Mouse (Mus musculus) MEL (cell line): ENCODE results near the gene Garem2. TPM values are rescaled to one million over a fixed set of nuclear protein-coding genes. Genes with fewer than 3 reads are reported as not detected.

Source experiments
- DNase-seq: peaks from one replicate; pipeline ENCODE4 v3.0.0; 2011; ENCODE audit warnings: low read depth, low spot score
- H3K27ac ChIP-seq: 2 replicates; pipeline ENCODE4 v1.5.1; 2012; ENCODE audit warnings: low read depth, mild to moderate bottlenecking, control low read depth, low read length, moderate library complexity; ENCODE audit not compliant: control insufficient read depth
- H3K27me3 ChIP-seq, 2 experiments: fragments of 150-350 bp in 1 of 2; sonication (generic) in 1 of 2; 2 replicates each; pipeline ENCODE4 v1.6.1; 2012; ENCODE audit warnings: low read length in 2 of 2, mild to moderate bottlenecking in 2 of 2, improper control_type of control experiment in 1 of 2, moderate library complexity in 1 of 2; ENCODE audit not compliant: insufficient read depth in 2 of 2, control insufficient read depth in 1 of 2
- H3K36me3 ChIP-seq, 2 experiments: 2 replicates each; pipeline ENCODE4 v1.6.1; 2012 to 2014; ENCODE audit warnings: low read length in 2 of 2, improper control_type of control experiment in 1 of 2, inconsistent platforms in 1 of 2, mild to moderate bottlenecking in 1 of 2; ENCODE audit not compliant: insufficient read depth in 2 of 2, control insufficient read depth in 1 of 2
- H3K4me1 ChIP-seq, 2 experiments: fragments of 150-350 bp in 1 of 2; sonication (generic) in 1 of 2; 2 replicates each; pipeline ENCODE4 v1.6.1; 2012; ENCODE audit warnings: low read length in 2 of 2, improper control_type of control experiment in 1 of 2, mild to moderate bottlenecking in 1 of 2; ENCODE audit not compliant: insufficient read depth in 2 of 2, control insufficient read depth in 1 of 2
- H3K4me3 ChIP-seq, 2 experiments: fragments of 150-350 bp in 1 of 2; sonication (generic) in 1 of 2; 2 replicates each; pipeline ENCODE4 v1.5.1; 2012; ENCODE audit warnings: low read depth in 2 of 2, low read length in 2 of 2, mild to moderate bottlenecking in 2 of 2, moderate library complexity in 2 of 2, control low read depth in 1 of 2, improper control_type of control experiment in 1 of 2; ENCODE audit not compliant: control insufficient read depth in 1 of 2, insufficient read depth in 1 of 2
- H3K79me2 ChIP-seq: 2 replicates; pipeline ENCODE4 v1.6.1; 2012; ENCODE audit warnings: mild to moderate bottlenecking, low read length, moderate library complexity; ENCODE audit not compliant: control insufficient read depth, poor library complexity, insufficient read depth
- H3K9ac ChIP-seq: 2 replicates; pipeline ENCODE4 v1.6.1; 2012; ENCODE audit warnings: low read depth, mild to moderate bottlenecking, control low read depth, low read length, moderate library complexity; ENCODE audit not compliant: control insufficient read depth, poor library complexity, severe bottlenecking
- H3K9me3 ChIP-seq: fragments of 150-350 bp; sonication (generic); replicated peaks from 2 replicates; pipeline ENCODE4 v1.6.1; 2012; ENCODE audit warnings: mild to moderate bottlenecking, low read length, improper control_type of control experiment, moderate library complexity; ENCODE audit not compliant: insufficient read depth
- CHD2 ChIP-seq: IDR thresholded peaks from 2 replicates; pipeline ENCODE4 v1.6.1; 2011; ENCODE audit warnings: low read length, improper control_type of control experiment
- GABPA ChIP-seq: IDR thresholded peaks from 2 replicates; pipeline ENCODE4 v1.6.1; 2012; ENCODE audit warnings: low read depth, mild to moderate bottlenecking, inconsistent platforms, low read length, improper control_type of control experiment, moderate library complexity
- JUND ChIP-seq: IDR thresholded peaks from 2 replicates; pipeline ENCODE4 v1.6.1; 2011; ENCODE audit warnings: low read depth, mild to moderate bottlenecking, improper control_type of control experiment, low read length
- MAX ChIP-seq: IDR thresholded peaks from 2 replicates; pipeline ENCODE4 v1.6.1; 2011; ENCODE audit warnings: low read length, improper control_type of control experiment
- MEF2A ChIP-seq: IDR thresholded peaks from 2 replicates; pipeline ENCODE4 v1.6.1; 2014; ENCODE audit warnings: low read depth, mild to moderate bottlenecking, inconsistent platforms, low read length, improper control_type of control experiment; ENCODE audit not compliant: poor library complexity, insufficient replicate concordance, severe bottlenecking; ENCODE audit errors: extremely low read depth
- MXI1 ChIP-seq: IDR thresholded peaks from 2 replicates; pipeline ENCODE4 v1.6.1; 2011; ENCODE audit warnings: mild to moderate bottlenecking, low read depth, low read length, improper control_type of control experiment
- MYB ChIP-seq: IDR thresholded peaks from 2 replicates; pipeline ENCODE4 v1.6.1; 2011; ENCODE audit warnings: mild to moderate bottlenecking, low read depth, low read length, improper control_type of control experiment
- MYC ChIP-seq: IDR thresholded peaks from 2 replicates; pipeline ENCODE4 v1.6.1; 2011; ENCODE audit warnings: low read depth, mild to moderate bottlenecking, low read length, improper control_type of control experiment, moderate library complexity
- POLR2AphosphoS2 ChIP-seq: IDR thresholded peaks from 2 replicates; pipeline ENCODE4 v1.6.1; 2011; ENCODE audit warnings: low read length, improper control_type of control experiment
- RCOR1 ChIP-seq: IDR thresholded peaks from 2 replicates; pipeline ENCODE4 v1.6.1; 2012; ENCODE audit warnings: low read depth, mild to moderate bottlenecking, inconsistent platforms, low read length, improper control_type of control experiment
- SIN3A ChIP-seq: IDR thresholded peaks from 2 replicates; pipeline ENCODE4 v1.6.1; 2012; ENCODE audit warnings: low read length, improper control_type of control experiment, inconsistent platforms
- UBTF ChIP-seq: IDR thresholded peaks from 2 replicates; pipeline ENCODE4 v1.6.1; 2012; ENCODE audit warnings: low read depth, mild to moderate bottlenecking, inconsistent platforms, low read length, improper control_type of control experiment, moderate library complexity, borderline replicate concordance; ENCODE audit not compliant: insufficient read depth
- USF1 ChIP-seq: IDR thresholded peaks from 2 replicates; pipeline ENCODE4 v1.6.1; 2014; ENCODE audit warnings: low read depth, mild to moderate bottlenecking, inconsistent platforms, low read length, improper control_type of control experiment, moderate library complexity
- USF2 ChIP-seq, 2 experiments: IDR thresholded peaks; 2 replicates each; pipeline ENCODE4 v1.6.1; 2011 to 2012; ENCODE audit warnings: improper control_type of control experiment in 2 of 2, low read length in 2 of 2, borderline replicate concordance in 1 of 2, inconsistent platforms in 1 of 2, low read depth in 1 of 2, mild to moderate bottlenecking in 1 of 2; ENCODE audit not compliant: insufficient read depth in 1 of 2
- ZNF384 ChIP-seq: IDR thresholded peaks from 2 replicates; pipeline ENCODE4 v1.6.1; 2012; ENCODE audit warnings: low read depth, mild to moderate bottlenecking, inconsistent platforms, low read length, improper control_type of control experiment
- polyA plus RNA-seq, 2 experiments: library from polyadenylated mRNA; stranded (reverse) in 1 of 2; unstranded in 1 of 2; fragments of >175 nt in 1 of 2; fragments of >200 nt in 1 of 2; gene quantifications; 2 replicates each; pipeline versions ENCODE4 v1.2.1 to v1.2.4; 2012; ENCODE audit warnings: low replicate concordance in 2 of 2, low read depth in 1 of 2; ENCODE audit not compliant: insufficient read length in 2 of 2, insufficient read depth in 1 of 2, missing spikeins in 1 of 2
- total RNA-seq: library from RNA; depleted of rRNA; stranded (reverse); fragments of 300-350 nt; gene quantifications from 2 replicates; pipeline ENCODE4 v1.2.3, GENCODE M21; 2012

The Garem2 gene
- total and polyA plus RNA-seq, 3 experiments = 0.04 TPM; not detected in 2

DNA sequence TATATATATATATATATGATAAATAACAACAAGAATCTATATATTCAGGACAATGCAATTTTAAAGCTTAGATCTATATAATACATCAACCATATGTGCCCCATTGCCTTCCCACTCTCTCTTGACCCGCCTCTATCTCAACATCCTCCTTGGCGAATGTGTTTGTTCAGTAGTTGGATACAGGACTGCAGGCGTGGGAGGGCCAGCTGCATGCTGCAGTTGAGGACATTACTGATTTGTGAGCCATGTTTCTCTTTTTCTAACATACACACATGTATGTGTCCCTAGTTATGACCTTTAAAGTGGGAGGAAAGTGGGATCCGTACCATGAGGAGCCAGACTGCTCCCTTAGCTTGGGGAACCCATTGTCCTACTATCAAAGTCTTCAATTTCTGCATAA, 26.3 kb downstream of the Garem2 start (continued):
- no peak for TF ChIP-seq MYC

DNA sequence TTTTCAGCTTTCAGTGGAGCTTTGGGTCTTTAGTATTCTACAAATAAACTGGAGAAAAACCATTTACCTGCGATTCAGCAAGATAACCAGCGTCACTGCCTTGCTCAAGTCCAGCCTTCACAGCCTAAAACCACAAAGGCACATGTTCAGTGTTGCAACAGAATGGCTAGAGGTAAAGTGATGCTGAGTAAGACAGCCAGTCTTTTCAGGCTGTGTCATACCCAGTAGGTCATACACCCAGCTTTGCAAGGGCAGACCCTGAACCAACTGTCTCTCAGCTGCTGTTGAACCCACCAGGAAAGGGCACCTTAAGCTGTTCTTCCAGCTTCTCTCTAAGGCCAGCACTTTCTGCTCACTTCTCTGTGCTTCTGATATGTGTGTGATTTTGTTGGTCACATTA, 27.2 kb downstream of the Garem2 start:
- Histone ChIP-seq H3K4me1 (no peaks in the 10 kb centered on the region), H3K36me3 (peaks cover 0 to 35% of the 10 kb centered on the region in 2 experiments; a peak in 2 of 4 replicates), H3K4me3 (no peak overlapping the region), H3K27me3 (no peaks in the 10 kb centered on the region), H3K9ac (no peak overlapping the region), H3K79me2 (no peaks in the 10 kb centered on the region), H3K27ac (no peak overlapping the region), H3K9me3 (no peaks in the 10 kb centered on the region)
- DNase-seq = no peak
- TF ChIP-seq USF2 (IDR thresholded peaks at IDR 0.05; ENCODE audit: borderline replicate concordance in 1 of 2, insufficient read depth in 1 of 2, low read depth in 1 of 2, low read length in 2 of 2) = no peak
- TF ChIP-seq MAX = no peak
- no peak for TF ChIP-seq SIN3A
- no peak for TF ChIP-seq MXI1
- TF ChIP-seq ZNF384 = no peak
- no peak for TF ChIP-seq MYB
- TF ChIP-seq GABPA = no peak
- no peak for TF ChIP-seq CHD2
- no peak for TF ChIP-seq MYC
- TF ChIP-seq POLR2AphosphoS2 = no peak
- TF ChIP-seq USF1 = no peak
- no peak for TF ChIP-seq JUND
- no peak for TF ChIP-seq UBTF

DNA sequence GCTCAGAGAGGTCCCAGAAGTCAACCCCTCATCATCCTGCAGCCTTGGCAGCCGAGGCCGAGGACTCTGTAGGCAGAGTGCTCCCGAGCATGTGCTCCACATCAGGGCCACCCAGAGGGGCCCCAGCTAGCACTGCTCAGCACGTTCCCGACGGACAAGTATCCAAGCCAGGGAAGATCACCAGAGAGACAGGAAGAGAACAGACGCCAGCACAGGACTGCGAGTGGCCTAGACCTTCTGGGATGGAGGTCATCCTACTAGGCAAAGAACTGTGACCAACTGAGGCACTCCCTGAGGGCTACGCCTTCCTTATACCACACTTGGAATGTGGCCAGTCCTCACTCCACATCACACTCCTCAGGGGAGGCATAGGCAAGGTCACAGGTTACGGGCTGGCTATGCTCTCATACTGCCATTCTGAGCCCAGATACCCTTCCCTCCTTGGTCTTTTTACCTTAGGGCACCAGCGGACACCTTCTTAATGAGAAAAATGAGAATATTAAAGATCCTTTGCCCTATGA, 30.8 kb downstream of the Garem2 start:
- no peak for DNase-seq
- Histone ChIP-seq H3K79me2 (no peaks in the 10 kb centered on the region), H3K4me3 (no peak overlapping the region), H3K9me3 (no peaks in the 10 kb centered on the region), H3K36me3 (peaks cover 0 to 44% of the 10 kb centered on the region in 2 experiments; a peak in 2 of 4 replicates), H3K9ac (no peak overlapping the region), H3K27ac (no peak overlapping the region), H3K4me1 (no peaks in the 10 kb centered on the region), H3K27me3 (no peaks in the 10 kb centered on the region)
- TF ChIP-seq USF2 (IDR thresholded peaks at IDR 0.05; ENCODE audit: borderline replicate concordance in 1 of 2, insufficient read depth in 1 of 2, low read depth in 1 of 2, low read length in 2 of 2) (no peak), RCOR1 (no peak), MEF2A (no peak)
